Mouse (Mus musculus) kidney, postnatal 0 days (tissue): ENCODE data around the gene Pecr. TPM values are rescaled to one million over a fixed set of nuclear protein-coding genes. Genes with fewer than 3 reads are reported as not detected.
A peak's percentile ranks its signal among the peaks of the same experiment; 100 is the strongest.

Experiments used
- ATAC-seq: fragments of 200-750 bp; cut with Nextera tagmentation; replicated peaks from 2 replicates; pipeline ENCODE4 v1.8.0; 2017; ENCODE audit warnings: low read depth, moderate number of reproducible peaks, moderate TSS enrichment, moderate library complexity; ENCODE audit not compliant: low FRiP score
- DNase-seq: peaks from one replicate; pipeline ENCODE4 v3.0.0-alpha.2; 2016; ENCODE audit warnings: low spot score
- H3K27ac ChIP-seq: fragments of 300-500 bp; sonication (generic); 2 replicates; pipeline ENCODE4 v1.5.1; 2014; ENCODE audit warnings: mild to moderate bottlenecking
- H3K27me3 ChIP-seq: fragments of 300-500 bp; sonication (generic); 2 replicates; pipeline ENCODE4 v1.6.1; 2014; ENCODE audit warnings: low read length, mixed read lengths; ENCODE audit not compliant: insufficient read depth
- H3K36me3 ChIP-seq: fragments of 300-500 bp; sonication (generic); 2 replicates; pipeline ENCODE4 v1.6.1; 2014; ENCODE audit warnings: low read length, mixed read lengths; ENCODE audit not compliant: insufficient read depth
- H3K4me1 ChIP-seq: fragments of 300-500 bp; sonication (generic); replicated peaks from 2 replicates; pipeline ENCODE4 v1.6.1; 2014; ENCODE audit warnings: antibody characterized with exemption, low read length, mixed read lengths; ENCODE audit not compliant: insufficient read depth
- H3K4me2 ChIP-seq: fragments of 300-500 bp; sonication (generic); 2 replicates; pipeline ENCODE4 v1.6.1; 2014; ENCODE audit warnings: mild to moderate bottlenecking, low read length, moderate library complexity, mixed read lengths
- H3K4me3 ChIP-seq: fragments of 300-500 bp; sonication (generic); replicated peaks from 2 replicates; pipeline ENCODE4 v1.5.1; 2014; ENCODE audit warnings: low read depth, low read length
- H3K9ac ChIP-seq: fragments of 300-500 bp; sonication (generic); 2 replicates; pipeline ENCODE4 v1.6.1; 2014; ENCODE audit warnings: low read depth, low read length
- H3K9me3 ChIP-seq: fragments of 300-500 bp; sonication (generic); replicated peaks from 2 replicates; pipeline ENCODE4 v1.6.1; 2016; ENCODE audit warnings: low read length, inconsistent platforms, mixed read lengths
- CTCF ChIP-seq: IDR thresholded peaks from 2 replicates; pipeline ENCODE4 v1.5.1; 2016; ENCODE audit warnings: antibody characterized with exemption, low read depth, mild to moderate bottlenecking, moderate library complexity
- WGBS: fragments of 180-500 bp; shearing (Covaris S2); extraction: QIAGEN DNeasy Blood & Tissue Kit; methylation state at CpG from one replicate; pipeline ENCODE4 v1.1.7; 2014; 5-methylcytosine and 5-hydroxymethylcytosine counted together
- polyA plus RNA-seq: library from polyadenylated mRNA; unstranded; fragments of >200 nt; fragmentation: Nextera tagmentation; extraction: Ambion mirVana; gene quantifications from 2 replicates; pipeline ENCODE4 v1.2.1, GENCODE M21; 2015

Pecr gene
- polyA plus RNA-seq, 1 experiment from 2014 or later = 82.0 TPM

GRCm38 (mm10) chr1:72210803-72211679 is 73.1 kb downstream of the Pecr start:
- ATAC-seq (no peak), DNase-seq (no peak)
- H3K27me3 ChIP-seq = no peaks in the 10 kb centered on the region
- H3K36me3 ChIP-seq = no peaks in the 10 kb centered on the region
- H3K4me1 ChIP-seq = peaks cover 4% of the 10 kb centered on the region; the same call in 1 of the 2 replicates
- 16% methylated on average over 17 of the region's 17 CpGs for WGBS
- H3K4me3 ChIP-seq = peak overlapping the region; percentile 72
- H3K4me2 ChIP-seq = peak overlapping the region; percentile 98
- H3K9me3 ChIP-seq = no peaks in the 10 kb centered on the region
- H3K9ac ChIP-seq = peak overlapping the region; percentile 71; the same call in 1 of the 2 replicates
- TF ChIP-seq CTCF = no peak
- H3K27ac ChIP-seq = no peak overlapping the region

Other genes starting within 250 kb of the Pecr start
- 6.0 and 6.2 TPM in 2 replicates for gene Mreg, start 72.0 kb downstream of the Pecr start, polyA plus RNA-seq
- gene Tmem169, start 55 bp upstream of the Pecr start, polyA plus RNA-seq = 4.1 and 4.8 TPM in 2 replicates
- 48.9 and 53.2 TPM in 2 replicates for gene Xrcc5, start 23.1 kb upstream of the Pecr start, polyA plus RNA-seq